Mouse (Mus musculus): Measurements from ENCODE around the gene Atg4b.

The Atg4b gene

GRCm38 (mm10) chr1:93751290-93751689 lies at the start of gene Atg4b:
Gene Atg4b (plus strand): TSS chr1:93751500.
- no peak for DNase-seq (ENCODE audit: low spot score in 2 of 2)

DNA sequence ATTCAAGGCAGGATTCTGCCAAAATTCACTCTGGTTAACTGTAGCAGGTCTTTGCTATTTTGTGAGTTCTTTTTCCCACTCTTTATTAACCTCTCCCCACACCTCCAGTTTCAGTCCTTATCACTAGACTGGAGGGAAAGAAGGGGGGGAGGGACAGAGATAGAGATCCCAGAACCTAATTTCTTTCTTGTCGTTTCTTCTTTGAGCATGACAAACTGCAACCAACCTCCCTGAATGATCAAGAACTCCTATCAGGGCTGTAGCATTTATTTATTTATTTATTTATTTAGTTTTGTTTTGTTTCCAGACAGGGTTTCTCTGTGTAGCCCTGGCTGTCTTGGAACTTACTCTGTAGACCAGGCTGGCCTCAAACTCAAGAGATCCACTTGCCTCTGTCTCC lies 49.2 kb upstream of the Atg4b start:
- DNase-seq (ENCODE audit: low spot score in 2 of 2), result no peak

GRCm38 (mm10) chr1:93703472-93704048 lies 47.7 kb upstream of the Atg4b start:
- no peak for DNase-seq (ENCODE audit: low spot score in 2 of 2)

DNA sequence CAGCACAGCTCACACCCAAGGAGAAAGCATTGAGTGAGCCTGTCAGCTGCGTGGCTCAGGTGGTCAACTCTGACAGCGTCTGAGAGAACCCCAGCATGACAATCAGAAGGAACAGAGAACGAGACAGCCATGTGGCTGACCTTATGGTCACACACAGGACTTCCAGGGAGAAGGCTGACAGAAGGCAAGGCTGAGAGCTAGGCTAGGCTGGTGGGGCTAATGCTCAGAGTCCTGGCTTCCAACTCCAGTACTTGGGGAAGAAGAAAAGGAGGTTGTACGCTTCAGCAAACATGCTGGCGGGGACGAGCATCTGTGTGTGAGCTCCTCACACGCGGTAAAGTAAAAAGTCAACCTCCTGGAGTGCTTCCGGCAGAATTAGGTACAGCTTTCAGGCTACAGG lies 47.0 kb upstream of the Atg4b start:
- no peak for DNase-seq (ENCODE audit: low spot score in 2 of 2)

- DNase-seq (ENCODE audit: low spot score in 2 of 2), result no peak
Measured at GRCm38 (mm10) chr1:93705389-93705788, 45.9 kb upstream of the Atg4b start.

- DNase-seq (ENCODE audit: low spot score in 2 of 2), result no peak
Measured at GRCm38 (mm10) chr1:93716166-93716565, 35.1 kb upstream of the Atg4b start.

GRCm38 (mm10) chr1:93721557-93721956 lies 29.7 kb upstream of the Atg4b start:
- DNase-seq (ENCODE audit: low spot score in 2 of 2), result no peak

- DNase-seq (ENCODE audit: low spot score in 2 of 2), result no peak
Measured at GRCm38 (mm10) chr1:93724623-93725022, 26.7 kb upstream of the Atg4b start.

DNA sequence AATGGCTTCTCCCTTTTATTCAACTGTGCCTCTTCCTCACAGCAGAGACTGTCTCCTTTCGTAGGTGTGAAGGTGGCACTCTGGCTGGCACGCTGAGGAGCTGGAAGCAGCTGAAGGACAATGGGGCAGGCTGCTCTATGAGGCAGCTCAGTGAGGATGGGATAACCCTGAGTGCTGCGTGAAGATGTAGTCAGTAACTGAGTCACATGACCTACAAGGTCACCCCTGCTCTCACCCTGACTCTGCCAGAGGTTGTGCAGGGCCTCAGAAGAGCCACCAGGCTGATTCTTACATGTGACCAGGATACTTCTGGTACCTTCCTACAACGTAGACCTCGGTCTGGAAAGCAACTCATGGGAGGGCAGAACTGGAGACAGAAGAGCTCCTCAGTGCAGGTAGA lies 25.6 kb upstream of the Atg4b start:
- no peak for DNase-seq (ENCODE audit: low spot score in 2 of 2)

GRCm38 (mm10) chr1:93726116-93726515 lies 25.2 kb upstream of the Atg4b start:
- no peak for DNase-seq (ENCODE audit: low spot score in 2 of 2)

DNA sequence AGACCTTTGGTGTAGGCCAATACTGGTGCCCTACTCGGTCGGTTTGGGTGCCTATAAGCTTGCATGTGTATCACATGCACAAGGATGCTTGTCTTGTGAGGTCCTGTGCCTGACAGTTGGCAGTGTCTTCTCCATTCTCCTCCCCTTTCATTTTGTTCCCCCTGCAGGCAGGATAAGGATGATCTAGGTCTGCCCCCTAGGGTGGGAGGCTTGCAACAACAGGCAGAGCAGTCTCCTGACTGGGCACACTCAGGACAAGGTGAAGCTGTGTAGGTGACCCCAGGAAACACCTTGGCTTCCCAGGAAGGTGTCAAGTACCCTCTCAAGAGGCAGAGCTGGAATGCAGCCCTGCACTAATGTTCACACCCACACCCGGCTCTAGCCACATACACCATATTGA lies 24.3 kb upstream of the Atg4b start:
- peak in 1 of 2 experiments; percentile 60 for DNase-seq (ENCODE audit: low spot score in 2 of 2)

GRCm38 (mm10) chr1:93731103-93731502 lies 20.2 kb upstream of the Atg4b start:
- DNase-seq (ENCODE audit: low spot score in 2 of 2), result no peak

DNA sequence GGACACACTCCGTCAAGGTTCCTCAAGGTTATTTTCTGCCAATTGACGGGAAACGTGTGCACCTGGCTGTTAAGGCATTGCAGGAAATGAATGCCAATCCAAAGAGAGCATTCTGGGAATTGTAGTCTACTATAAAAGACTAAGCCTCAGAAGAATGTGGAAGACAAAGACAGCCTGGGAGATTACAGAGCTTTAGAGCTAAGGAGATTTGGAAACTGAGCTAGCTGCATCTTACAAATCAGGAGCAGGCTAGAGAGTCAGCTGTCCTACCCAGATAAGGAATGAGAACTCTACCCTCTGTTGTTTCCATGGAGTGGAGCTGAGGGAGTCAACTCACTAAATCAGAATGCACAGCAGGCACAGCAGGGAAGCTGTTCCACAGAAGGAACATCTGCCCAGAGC lies 19.4 kb upstream of the Atg4b start:
- DNase-seq (ENCODE audit: low spot score in 2 of 2), result no peak

DNA sequence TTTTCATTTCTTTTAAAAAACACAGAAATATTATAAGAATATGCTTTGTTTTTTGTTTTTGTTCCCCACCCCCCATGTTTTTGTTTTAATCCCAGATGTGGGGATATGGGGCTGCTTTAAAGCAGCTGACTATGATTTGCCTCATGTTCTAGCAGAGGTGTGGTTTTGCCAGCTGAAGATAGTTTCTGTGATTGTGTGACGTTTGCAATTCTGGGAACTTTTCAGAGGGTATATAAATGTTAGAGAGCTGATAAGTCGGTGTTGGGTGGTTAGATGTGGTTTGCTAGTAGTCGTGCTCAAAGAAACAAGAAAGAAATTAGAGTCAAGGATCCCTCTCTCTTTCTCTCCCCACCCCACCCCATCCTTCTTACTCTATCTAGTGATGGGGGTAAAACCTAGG lies 15.4 kb upstream of the Atg4b start:
- no peak for DNase-seq (ENCODE audit: low spot score in 2 of 2)

DNA sequence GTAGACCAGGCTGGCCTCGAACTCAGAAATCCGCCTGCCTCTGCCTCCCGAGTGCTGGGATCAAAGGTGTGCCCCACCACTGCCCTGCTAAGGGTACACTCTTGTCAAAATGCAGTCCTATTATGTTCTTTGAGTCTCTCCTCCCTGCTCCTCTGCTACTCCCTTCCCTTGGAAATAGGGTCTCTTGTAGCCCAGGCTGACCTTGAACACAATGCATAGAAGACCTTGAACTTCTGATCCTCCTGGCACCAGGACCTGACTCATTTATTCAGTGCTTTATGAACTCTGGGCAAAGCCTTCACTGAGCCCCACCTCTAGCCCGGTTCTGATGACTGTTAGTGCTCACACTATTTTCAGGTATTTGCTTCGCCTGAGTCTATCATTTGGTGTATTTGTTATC lies 13.6 kb upstream of the Atg4b start:
- DNase-seq (ENCODE audit: low spot score in 2 of 2), result no peak

- no peak for DNase-seq (ENCODE audit: low spot score in 2 of 2)
Measured at GRCm38 (mm10) chr1:93740671-93741070, 10.6 kb upstream of the Atg4b start.

GRCm38 (mm10) chr1:93741987-93742386 lies 9.3 kb upstream of the Atg4b start:
- DNase-seq (ENCODE audit: low spot score in 2 of 2), result no peak

- DNase-seq (ENCODE audit: low spot score in 2 of 2), result no peak
Measured at GRCm38 (mm10) chr1:93742910-93743309, 8.4 kb upstream of the Atg4b start.

DNA sequence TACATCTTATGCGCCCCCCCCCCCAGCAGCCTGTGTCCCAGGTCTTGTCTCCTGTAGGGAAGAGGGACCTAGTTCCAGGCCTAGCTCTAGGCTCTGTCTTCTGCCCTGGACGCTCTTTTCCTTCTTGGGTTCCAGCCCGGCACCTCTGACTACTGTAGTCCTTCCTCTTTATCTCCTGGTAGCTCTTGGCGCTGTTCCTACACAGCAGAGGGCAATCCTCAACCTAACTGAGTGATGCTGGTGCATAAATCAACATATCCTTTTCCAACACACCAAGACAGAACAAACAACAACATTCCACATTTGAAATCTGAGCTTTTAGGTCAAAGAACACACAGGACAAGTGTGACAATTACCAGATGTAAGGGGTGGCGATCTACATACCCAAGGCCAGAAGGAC lies 5.1 kb upstream of the Atg4b start:
- no peak for DNase-seq (ENCODE audit: low spot score in 2 of 2)

DNA sequence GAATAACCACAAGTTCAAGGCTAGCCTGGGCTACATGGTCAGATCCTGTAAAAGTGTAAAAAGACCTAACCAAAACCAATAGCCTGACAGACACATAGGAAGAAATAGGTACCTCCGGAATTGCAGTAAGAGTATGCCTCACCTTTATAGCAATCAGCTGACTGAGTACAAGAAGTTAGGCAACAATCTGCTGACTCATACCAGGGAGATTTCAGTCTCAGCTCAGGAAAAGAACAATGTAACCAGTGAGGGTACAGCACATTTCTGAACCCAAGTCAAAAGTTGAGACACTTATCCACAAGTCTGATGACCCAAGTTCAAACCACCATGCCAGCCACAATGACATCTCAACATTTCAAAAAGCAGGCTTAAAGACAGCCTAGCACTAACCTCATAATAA lies 2.8 kb upstream of the Atg4b start:
- no peak for DNase-seq (ENCODE audit: low spot score in 2 of 2)

- DNase-seq (ENCODE audit: low spot score in 2 of 2), result no peak
Measured at GRCm38 (mm10) chr1:93753911-93754572, 2.7 kb downstream of the Atg4b start.

- DNase-seq (ENCODE audit: low spot score in 2 of 2), result peak; percentile 96
Measured at GRCm38 (mm10) chr1:93754573-93755290, 3.4 kb downstream of the Atg4b start, which contains the start of gene Thap4. Gene Thap4 (minus strand): TSS chr1:93754864.

DNA sequence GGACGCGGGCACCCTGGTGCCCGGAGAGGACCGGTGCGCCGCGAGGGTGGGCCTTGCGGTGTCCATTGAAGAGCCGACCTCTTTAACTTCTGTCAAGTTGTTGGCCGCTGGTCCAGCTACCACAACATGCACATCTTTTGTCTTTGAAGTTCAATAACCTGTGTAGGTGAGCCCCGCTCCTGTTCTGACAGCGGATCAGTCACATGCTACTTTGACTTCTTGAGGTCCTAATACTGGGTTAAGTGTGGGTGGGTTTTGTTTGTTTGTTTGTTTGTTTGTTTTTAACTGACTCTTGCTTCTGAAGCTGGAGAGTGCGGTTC lies 4.0 kb downstream of the Atg4b start:
- DNase-seq (ENCODE audit: low spot score in 2 of 2), result no peak
